Mouse (Mus musculus): ENCODE measurements around the gene Dact1.

- TF ChIP-seq POLR2A (IDR thresholded peaks at IDR 0.05; ENCODE audit: low read depth, low read length) (no peak), CTCF (conservative IDR thresholded peaks at IDR 0.05; ENCODE audit: insufficient read depth, insufficient read length, low read depth, low read length) (no peak)
Observed at GRCm38 (mm10) chr12:71342397-71342796, 32.7 kb downstream of the Dact1 start.
